Mouse (Mus musculus) layer of hippocampus, postnatal 25 days (tissue): ENCODE results near the gene Slc35f6. TPM values are rescaled to one million over a fixed set of nuclear protein-coding genes. Genes with fewer than 3 reads are reported as not detected.
A peak's percentile ranks its signal among the peaks of the same experiment; 100 is the strongest.
"Not testable (repeated sequence)": the region's sequence is repeated elsewhere in the genome, so short reads cannot be mapped to it uniquely, and the experiment has no call there.

Experiments used
- DNase-seq, 2 experiments: peaks; one replicate each; pipeline ENCODE4 v3.0.0; 2022; ENCODE audit warnings: mixed read lengths in 2 of 2, low spot score in 1 of 2; ENCODE audit errors: extremely low spot score in 1 of 2
- microRNA-seq, 2 experiments: library from miRNA; unstranded; fragments of <30 nt; microRNA quantifications; one replicate each; pipeline ENCODE4 v1.2.0; 2021
- total RNA-seq, 2 experiments: library from RNA; stranded (reverse); gene quantifications; 2 replicates each; pipeline ENCODE4 v1.2.3; 2021

Slc35f6 gene
- total RNA-seq, 2 experiments from 2014 or later: 34.7 to 35.3 TPM

GRCm38 (mm10) chr5:30683993-30684392 is 36.3 kb downstream of the Slc35f6 start:
- no peak for DNase-seq

- peak in 1 of 2 experiments; percentile 47 for DNase-seq
These were observed 39.0 kb downstream of the Slc35f6 start for GRCm38 (mm10) chr5:30686781-30687180.

- DNase-seq: no peak
These were observed 52.7 kb downstream of the Slc35f6 start for GRCm38 (mm10) chr5:30700361-30701000.

GRCm38 (mm10) chr5:30701373-30701772 is 53.6 kb downstream of the Slc35f6 start:
- DNase-seq: not testable (repeated sequence)

- DNase-seq: no peak
These were observed 54.1 kb downstream of the Slc35f6 start for GRCm38 (mm10) chr5:30701866-30702265.

Small RNA genes within 50 kb of the gene (microRNA-seq; reads per million reads assigned to microRNA genes)
- 0 to 0.60 reads per million in 2 experiments for gene Mir5625

Other genes starting within 250 kb of the Slc35f6 start
- gene Otof, start 186.0 kb upstream of the Slc35f6 start, total RNA-seq: 1 to 10 TPM; 3.9 to 4.0 TPM
- gene 1700001C02Rik, start 181.9 kb upstream of the Slc35f6 start, total RNA-seq: under 1 TPM in 1 of 2 experiments, not detected in 1; 0.42 TPM
- not detected for gene Cib4, start 102.1 kb upstream of the Slc35f6 start, total RNA-seq
- 10 to 100 TPM in 1 of 2 experiments, 1 to 10 TPM in 1; 9.3 to 11.1 TPM for gene Kcnk3, start 59.8 kb upstream of the Slc35f6 start, total RNA-seq
- 1 to 10 TPM; 3.8 to 3.9 TPM for gene Cenpa, start 18.8 kb downstream of the Slc35f6 start, total RNA-seq
- gene Dpysl5, start 63.6 kb downstream of the Slc35f6 start, total RNA-seq: 10 to 100 TPM; 40.5 to 46.6 TPM
- gene Mapre3, start 166.7 kb downstream of the Slc35f6 start, total RNA-seq: 100 to 1,000 TPM; 230 to 250 TPM
- 10 to 100 TPM; 60.4 to 60.8 TPM for gene Tmem214, start 220.1 kb downstream of the Slc35f6 start, total RNA-seq
- 10 to 100 TPM; 13.0 to 14.5 TPM for gene Agbl5, start 240.8 kb downstream of the Slc35f6 start, total RNA-seq